Mouse (Mus musculus): ENCODE results near the gene Klhl33.

GRCm38 (mm10) chr14:50869889-50870804, 27.2 kb downstream of the Klhl33 start, which contains the start of gene Tep1:
- TF ChIP-seq CTCF (IDR thresholded peaks at IDR 0.05; ENCODE audit: insufficient read depth, low read depth, low read length) (no peak), POLR2A (IDR thresholded peaks at IDR 0.05; ENCODE audit: insufficient read depth, low read depth, low read length) (no peak)

Data from olfactory bulb, adult 2 months (tissue).